Mouse (Mus musculus): ENCODE data around the gene Acp6. TPM values are rescaled to one million over a fixed set of nuclear protein-coding genes. Genes with fewer than 3 reads are reported as not detected.
A peak's percentile ranks its signal among the peaks of the same experiment; 100 is the strongest.

The Acp6 gene
- polyA plus RNA-seq, 1 experiment from 2014 or later, result 11.7 TPM

GRCm38 (mm10) chr3:97206521-97206920 lies 47.9 kb downstream of the Acp6 start:
- no peaks in the 10 kb centered on the region for H3K27me3 ChIP-seq (ENCODE audit: control insufficient read depth, insufficient read depth, low read length)
- DNase-seq (no peak), ATAC-seq (ENCODE audit: low FRiP score, low TSS enrichment) (no peak)
- no peaks in the 10 kb centered on the region for H3K9me3 ChIP-seq (ENCODE audit: control insufficient read depth, low read length)
- no peak overlapping the region for H3K9ac ChIP-seq (replicated peaks; ENCODE audit: low read length)
- H3K27ac ChIP-seq (replicated peaks; ENCODE audit: low read depth, low read length), result no peak overlapping the region
- no peaks in the 10 kb centered on the region for H3K4me1 ChIP-seq (ENCODE audit: control insufficient read depth, insufficient read depth, low read length)
- H3K4me3 ChIP-seq (replicated peaks; ENCODE audit: low read depth, low read length), result no peak overlapping the region
- H3K4me2 ChIP-seq (ENCODE audit: low read length), result no peak overlapping the region
- 91% methylated on average over 3 of the region's 3 CpGs for WGBS
- H3K36me3 ChIP-seq (ENCODE audit: control insufficient read depth, insufficient read depth, low read length), result peaks cover 86% of the 10 kb centered on the region

GRCm38 (mm10) chr3:97209351-97209750 lies 50.8 kb downstream of the Acp6 start:
- Histone ChIP-seq H3K27ac (replicated peaks; ENCODE audit: low read depth, low read length) (no peak overlapping the region), H3K9ac (replicated peaks; ENCODE audit: low read length) (no peak overlapping the region), H3K36me3 (ENCODE audit: control insufficient read depth, insufficient read depth, low read length) (peaks cover 97% of the 10 kb centered on the region), H3K4me1 (ENCODE audit: control insufficient read depth, insufficient read depth, low read length) (no peaks in the 10 kb centered on the region), H3K4me3 (replicated peaks; ENCODE audit: low read depth, low read length) (no peak overlapping the region), H3K4me2 (ENCODE audit: low read length) (no peak overlapping the region), H3K9me3 (ENCODE audit: control insufficient read depth, low read length) (no peaks in the 10 kb centered on the region), H3K27me3 (ENCODE audit: control insufficient read depth, insufficient read depth, low read length) (no peaks in the 10 kb centered on the region)
- 77% methylated on average over 9 of the region's 9 CpGs for WGBS
- ATAC-seq (ENCODE audit: low FRiP score, low TSS enrichment) (no peak), DNase-seq (no peak)

GRCm38 (mm10) chr3:97211177-97211576 lies 52.6 kb downstream of the Acp6 start:
- Histone ChIP-seq H3K4me3 (replicated peaks; ENCODE audit: low read depth, low read length) (no peak overlapping the region), H3K4me2 (ENCODE audit: low read length) (no peak overlapping the region), H3K36me3 (ENCODE audit: control insufficient read depth, insufficient read depth, low read length) (peaks cover 97% of the 10 kb centered on the region), H3K27ac (replicated peaks; ENCODE audit: low read depth, low read length) (no peak overlapping the region), H3K9me3 (ENCODE audit: control insufficient read depth, low read length) (no peaks in the 10 kb centered on the region), H3K27me3 (ENCODE audit: control insufficient read depth, insufficient read depth, low read length) (no peaks in the 10 kb centered on the region), H3K9ac (replicated peaks; ENCODE audit: low read length) (no peak overlapping the region), H3K4me1 (ENCODE audit: control insufficient read depth, insufficient read depth, low read length) (no peaks in the 10 kb centered on the region)
- DNase-seq (no peak), ATAC-seq (ENCODE audit: low FRiP score, low TSS enrichment) (no peak)
- 96% methylated on average over 5 of the region's 5 CpGs for WGBS

- peaks cover 88% of the 10 kb centered on the region for H3K36me3 ChIP-seq (ENCODE audit: control insufficient read depth, insufficient read depth, low read length)
- no peak overlapping the region for H3K9ac ChIP-seq (replicated peaks; ENCODE audit: low read length)
- no peak overlapping the region for H3K4me2 ChIP-seq (ENCODE audit: low read length)
- no peak for DNase-seq
- no peak overlapping the region for H3K27ac ChIP-seq (replicated peaks; ENCODE audit: low read depth, low read length)
- WGBS, result 90% methylated on average over 10 of the region's 10 CpGs
- H3K4me3 ChIP-seq (replicated peaks; ENCODE audit: low read depth, low read length), result no peak overlapping the region
- no peaks in the 10 kb centered on the region for H3K4me1 ChIP-seq (ENCODE audit: control insufficient read depth, insufficient read depth, low read length)
- H3K9me3 ChIP-seq (ENCODE audit: control insufficient read depth, low read length), result no peaks in the 10 kb centered on the region
- no peak for ATAC-seq (ENCODE audit: low FRiP score, low TSS enrichment)
- H3K27me3 ChIP-seq (ENCODE audit: control insufficient read depth, insufficient read depth, low read length), result no peaks in the 10 kb centered on the region
Observed at GRCm38 (mm10) chr3:97213871-97214270, 55.3 kb downstream of the Acp6 start.

GRCm38 (mm10) chr3:97214439-97214838 lies 55.9 kb downstream of the Acp6 start:
- H3K9me3 ChIP-seq (ENCODE audit: control insufficient read depth, low read length), result no peaks in the 10 kb centered on the region
- ATAC-seq (ENCODE audit: low FRiP score, low TSS enrichment), result no peak
- H3K9ac ChIP-seq (replicated peaks; ENCODE audit: low read length), result no peak overlapping the region
- H3K4me2 ChIP-seq (ENCODE audit: low read length), result no peak overlapping the region
- no peaks in the 10 kb centered on the region for H3K27me3 ChIP-seq (ENCODE audit: control insufficient read depth, insufficient read depth, low read length)
- DNase-seq, result peak; percentile 71
- H3K4me3 ChIP-seq (replicated peaks; ENCODE audit: low read depth, low read length), result no peak overlapping the region
- 59% methylated on average over 1 of the region's 1 CpGs for WGBS
- no peaks in the 10 kb centered on the region for H3K4me1 ChIP-seq (ENCODE audit: control insufficient read depth, insufficient read depth, low read length)
- H3K27ac ChIP-seq (replicated peaks; ENCODE audit: low read depth, low read length), result 0 out of 2 replicates have a peak overlapping the region, but pooled peaks have one; percentile 6
- H3K36me3 ChIP-seq (ENCODE audit: control insufficient read depth, insufficient read depth, low read length), result peaks cover 88% of the 10 kb centered on the region

GRCm38 (mm10) chr3:97215526-97215925 lies 56.9 kb downstream of the Acp6 start:
- no peak overlapping the region for H3K27ac ChIP-seq (replicated peaks; ENCODE audit: low read depth, low read length)
- H3K9me3 ChIP-seq (ENCODE audit: control insufficient read depth, low read length), result no peaks in the 10 kb centered on the region
- no peak overlapping the region for H3K9ac ChIP-seq (replicated peaks; ENCODE audit: low read length)
- WGBS, result 83% methylated on average over 3 of the region's 3 CpGs
- DNase-seq, result no peak
- H3K27me3 ChIP-seq (ENCODE audit: control insufficient read depth, insufficient read depth, low read length), result no peaks in the 10 kb centered on the region
- H3K4me3 ChIP-seq (replicated peaks; ENCODE audit: low read depth, low read length), result no peak overlapping the region
- ATAC-seq (ENCODE audit: low FRiP score, low TSS enrichment), result no peak
- H3K36me3 ChIP-seq (ENCODE audit: control insufficient read depth, insufficient read depth, low read length), result peaks cover 88% of the 10 kb centered on the region
- H3K4me2 ChIP-seq (ENCODE audit: low read length), result no peak overlapping the region
- H3K4me1 ChIP-seq (ENCODE audit: control insufficient read depth, insufficient read depth, low read length), result no peaks in the 10 kb centered on the region

- Histone ChIP-seq H3K9me3 (ENCODE audit: control insufficient read depth, low read length) (no peaks in the 10 kb centered on the region), H3K36me3 (ENCODE audit: control insufficient read depth, insufficient read depth, low read length) (peaks cover 36% of the 10 kb centered on the region), H3K27me3 (ENCODE audit: control insufficient read depth, insufficient read depth, low read length) (no peaks in the 10 kb centered on the region), H3K4me1 (ENCODE audit: control insufficient read depth, insufficient read depth, low read length) (peaks cover 26% of the 10 kb centered on the region), H3K9ac (replicated peaks; ENCODE audit: low read length) (no peak overlapping the region), H3K27ac (replicated peaks; ENCODE audit: low read depth, low read length) (no peak overlapping the region), H3K4me3 (replicated peaks; ENCODE audit: low read depth, low read length) (no peak overlapping the region), H3K4me2 (ENCODE audit: low read length) (no peak overlapping the region)
- DNase-seq, result no peak
- whole genome bisulfite sequencing, result 70% methylated on average over 9 of the region's 9 CpGs
- no peak for ATAC-seq (ENCODE audit: low FRiP score, low TSS enrichment)
Observed at GRCm38 (mm10) chr3:97223261-97223660, 64.7 kb downstream of the Acp6 start.

- no peaks in the 10 kb centered on the region for H3K27me3 ChIP-seq (ENCODE audit: control insufficient read depth, insufficient read depth, low read length)
- H3K4me3 ChIP-seq (replicated peaks; ENCODE audit: low read depth, low read length), result no peak overlapping the region
- no peak overlapping the region; the same call in 1 of the 2 replicates for H3K4me2 ChIP-seq (ENCODE audit: low read length)
- peaks cover 20% of the 10 kb centered on the region for H3K36me3 ChIP-seq (ENCODE audit: control insufficient read depth, insufficient read depth, low read length)
- DNase-seq (no peak), ATAC-seq (ENCODE audit: low FRiP score, low TSS enrichment) (no peak)
- no peaks in the 10 kb centered on the region for H3K9me3 ChIP-seq (ENCODE audit: control insufficient read depth, low read length)
- no peak overlapping the region for H3K9ac ChIP-seq (replicated peaks; ENCODE audit: low read length)
- H3K4me1 ChIP-seq (ENCODE audit: control insufficient read depth, insufficient read depth, low read length), result peaks cover 26% of the 10 kb centered on the region
- WGBS, result 79% methylated on average over 5 of the region's 5 CpGs
- no peak overlapping the region for H3K27ac ChIP-seq (replicated peaks; ENCODE audit: low read depth, low read length)
Observed at GRCm38 (mm10) chr3:97225231-97225630, 66.7 kb downstream of the Acp6 start.

- Histone ChIP-seq H3K27ac (replicated peaks; ENCODE audit: low read depth, low read length) (peak overlapping the region; percentile 96), H3K36me3 (ENCODE audit: control insufficient read depth, insufficient read depth, low read length) (peaks cover 6% of the 10 kb centered on the region), H3K4me1 (ENCODE audit: control insufficient read depth, insufficient read depth, low read length) (peaks cover 26% of the 10 kb centered on the region), H3K9me3 (ENCODE audit: control insufficient read depth, low read length) (no peaks in the 10 kb centered on the region), H3K9ac (replicated peaks; ENCODE audit: low read length) (peak overlapping the region; percentile 94), H3K27me3 (ENCODE audit: control insufficient read depth, insufficient read depth, low read length) (no peaks in the 10 kb centered on the region), H3K4me2 (ENCODE audit: low read length) (peak overlapping the region; percentile 71), H3K4me3 (replicated peaks; ENCODE audit: low read depth, low read length) (peak overlapping the region; percentile 82)
- DNase-seq, result no peak
- WGBS, result under 1% methylated on average over 18 of the region's 18 CpGs
- ATAC-seq (ENCODE audit: low FRiP score, low TSS enrichment), result no peak; the same call in 1 of the 2 replicates
Observed at GRCm38 (mm10) chr3:97226719-97227118, 68.1 kb downstream of the Acp6 start.
